Mouse (Mus musculus) left cerebral cortex, postnatal 4 days (tissue): ENCODE measurements around the gene Cbll1. TPM values are rescaled to one million over a fixed set of nuclear protein-coding genes. Genes with fewer than 3 reads are reported as not detected.

Experiments
- DNase-seq: peaks from one replicate; pipeline ENCODE4 v3.0.0-alpha.2; 2022
- intact Hi-C: fragments of 180-260 bp; cut with DNase I; formaldehyde crosslinking; loops from one replicate; pipeline ENCODE4 v1.15.1; 2025
- total RNA-seq, 2 experiments: library from RNA; stranded (reverse); gene quantifications; 2 replicates each; pipeline ENCODE4 v1.2.3; 2021

Gene Cbll1
- 10 to 100 TPM; 31.0 to 31.2 TPM for total RNA-seq

DNA sequence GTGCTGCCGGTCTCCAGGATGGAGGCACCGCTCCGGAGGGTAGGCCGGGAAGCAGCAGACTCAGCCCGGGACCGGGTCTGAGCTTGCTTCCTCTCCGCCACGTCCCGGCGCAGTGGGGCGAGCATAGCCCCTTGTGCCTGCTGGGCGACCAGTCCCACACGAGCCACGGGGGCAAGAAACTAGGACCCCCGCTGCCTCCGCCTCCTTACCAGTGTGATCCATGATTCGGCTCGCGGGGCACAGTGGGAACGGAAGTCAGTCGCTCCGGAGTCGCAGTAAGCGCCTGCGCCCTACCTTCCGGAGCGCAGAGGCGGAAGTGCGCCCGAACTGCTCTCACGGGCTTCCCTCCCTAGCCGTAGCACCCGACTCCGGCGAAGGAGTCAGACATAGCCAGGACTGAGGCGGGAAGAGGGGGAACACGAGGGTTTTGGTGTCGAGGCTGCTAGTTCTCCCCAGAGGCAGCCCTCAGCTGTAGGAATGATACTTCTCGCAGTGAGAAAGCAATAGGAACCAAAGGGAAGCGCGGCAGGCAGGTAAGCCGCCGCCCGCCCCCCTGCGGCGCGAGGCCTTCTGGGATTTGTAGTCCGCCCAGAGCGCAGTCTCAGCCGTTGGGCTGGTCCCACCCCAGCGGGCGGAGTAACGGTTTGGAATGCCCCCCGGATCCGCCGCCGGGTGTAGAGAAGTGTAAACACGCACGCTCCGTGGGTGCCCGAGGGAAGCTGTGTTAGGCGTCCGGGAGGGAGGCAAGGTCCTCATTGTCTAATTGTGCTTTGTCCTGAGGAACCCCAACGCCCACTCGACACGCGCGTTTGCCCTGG lies at the start of gene Cbll1:
Cbll1 (minus strand) TSS at position 303 of the 818 bp plus-strand sequence.
- peak; percentile 95 for DNase-seq
- intact Hi-C loops: loop anchor here (10.0 kb wide), 3 partner anchors 125 to 215 kb away; partner anchors contain the start of genes Cog5, Dus4l and Gpr22

DNA sequence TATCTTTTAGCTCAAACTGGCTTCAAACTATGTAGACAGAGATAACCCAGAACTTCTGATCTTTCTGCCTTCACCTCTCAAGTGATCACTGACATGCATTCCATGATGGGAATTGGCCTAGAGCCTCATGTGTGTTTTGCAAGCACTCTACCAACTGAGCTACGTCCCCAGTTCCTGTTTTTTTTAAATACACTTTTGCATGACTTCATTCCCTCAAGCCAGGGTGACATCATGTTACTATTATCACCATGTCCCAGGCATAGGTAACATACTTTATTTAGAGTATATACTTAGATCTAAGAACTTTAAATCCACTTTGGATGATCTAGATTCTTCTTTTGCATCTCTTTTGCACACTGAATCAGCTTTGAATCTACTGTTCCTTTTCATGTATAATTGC lies 46.6 kb upstream of the Cbll1 start:
- intact Hi-C loops: no loop called here
- no peak for DNase-seq

DNA sequence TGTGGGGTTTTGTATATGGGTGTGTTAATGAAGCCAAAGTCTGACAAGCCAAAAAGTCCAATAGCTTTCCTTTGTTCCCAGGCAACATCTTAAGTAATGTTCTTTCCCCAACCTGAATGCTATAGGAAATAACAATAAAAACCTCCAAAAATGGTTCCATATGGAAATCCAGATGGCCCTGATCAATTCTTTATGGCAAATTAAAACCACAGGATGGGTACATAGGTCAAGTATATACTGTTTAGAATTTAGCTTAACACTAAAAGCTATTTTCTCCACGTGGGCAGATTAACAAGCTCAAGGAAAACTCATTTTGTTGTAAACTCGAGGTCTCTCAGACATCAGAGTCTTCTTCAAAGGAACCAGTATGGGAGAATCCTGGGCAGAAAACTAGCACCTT lies 45.8 kb upstream of the Cbll1 start:
- intact Hi-C loops: no loop called here
- no peak for DNase-seq

DNA sequence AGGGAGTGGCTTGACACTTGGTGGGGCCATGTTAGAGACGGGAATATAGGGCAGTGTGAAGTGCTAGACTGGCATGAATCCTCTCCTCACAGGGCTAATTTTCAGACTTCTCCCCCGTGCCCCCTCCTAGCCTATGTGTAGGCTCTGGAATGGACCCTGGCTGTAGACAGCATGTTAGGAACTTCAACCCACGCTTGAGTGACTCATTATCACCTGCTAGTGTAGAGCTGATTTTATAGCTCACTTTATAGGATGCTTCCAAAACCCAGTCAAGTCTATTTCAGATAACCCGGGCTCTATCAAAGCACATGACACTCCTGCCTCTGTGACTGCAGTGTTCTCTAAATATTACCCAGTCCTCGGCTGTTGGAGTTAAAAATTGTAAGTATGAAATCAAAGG lies 42.1 kb upstream of the Cbll1 start:
- intact Hi-C loops: no loop called here
- DNase-seq: no peak

DNA sequence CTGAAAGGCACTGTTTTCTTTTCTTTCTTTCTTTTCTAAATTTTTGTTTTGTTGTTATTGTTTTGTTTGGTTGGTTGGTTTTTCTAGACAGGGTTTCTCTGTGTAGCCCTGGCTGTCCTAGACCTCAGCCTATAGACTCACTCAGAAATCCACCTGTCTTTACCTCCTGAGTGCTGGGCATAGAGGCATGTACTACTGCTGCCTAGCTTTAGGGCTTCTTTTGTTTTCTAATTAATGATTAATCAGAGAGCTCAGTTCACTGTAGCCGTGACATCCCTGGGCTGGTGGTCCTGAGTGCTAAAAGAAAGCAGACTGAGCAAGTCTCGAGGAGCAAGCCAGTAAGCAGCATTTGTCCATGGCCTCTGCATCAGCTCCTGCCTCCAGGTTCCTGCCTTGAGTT lies 40.4 kb upstream of the Cbll1 start:
- DNase-seq: no peak
- intact Hi-C loops: no loop called here

DNA sequence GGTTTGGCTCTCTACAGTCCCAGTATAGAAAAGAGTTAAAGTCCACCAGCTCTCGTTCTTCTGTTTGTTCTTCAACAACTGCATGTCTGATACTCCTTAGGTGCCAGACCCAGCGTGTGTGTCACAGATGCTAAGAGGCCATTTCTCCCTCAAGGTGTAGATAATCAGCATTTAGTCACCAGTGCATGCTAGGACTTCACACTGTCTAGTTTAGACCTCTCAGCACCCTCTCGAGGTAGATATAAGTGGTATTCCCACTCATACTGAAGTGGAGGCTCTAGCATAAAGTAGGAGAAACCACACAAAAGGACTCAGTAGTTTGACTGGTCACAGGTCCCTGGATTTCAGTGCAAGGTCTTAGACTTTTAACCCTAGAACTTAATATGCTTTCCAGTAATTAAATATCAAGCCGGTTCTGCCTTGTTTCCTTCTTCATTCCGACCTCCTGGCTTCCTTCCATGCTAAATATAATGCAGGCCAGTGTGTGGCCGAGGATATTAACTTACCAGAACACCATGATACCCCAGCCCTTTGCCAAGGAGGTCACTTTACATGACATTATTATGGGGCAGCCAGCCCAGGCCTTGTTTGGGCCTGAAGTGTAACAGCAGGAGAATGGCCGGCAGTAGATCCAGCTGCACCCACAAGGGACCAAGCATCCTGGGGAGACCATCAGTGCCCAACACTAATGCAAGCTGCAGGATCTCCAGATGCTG lies 38.3 kb upstream of the Cbll1 start:
- no peak for DNase-seq
- intact Hi-C loops: no loop called here

DNA sequence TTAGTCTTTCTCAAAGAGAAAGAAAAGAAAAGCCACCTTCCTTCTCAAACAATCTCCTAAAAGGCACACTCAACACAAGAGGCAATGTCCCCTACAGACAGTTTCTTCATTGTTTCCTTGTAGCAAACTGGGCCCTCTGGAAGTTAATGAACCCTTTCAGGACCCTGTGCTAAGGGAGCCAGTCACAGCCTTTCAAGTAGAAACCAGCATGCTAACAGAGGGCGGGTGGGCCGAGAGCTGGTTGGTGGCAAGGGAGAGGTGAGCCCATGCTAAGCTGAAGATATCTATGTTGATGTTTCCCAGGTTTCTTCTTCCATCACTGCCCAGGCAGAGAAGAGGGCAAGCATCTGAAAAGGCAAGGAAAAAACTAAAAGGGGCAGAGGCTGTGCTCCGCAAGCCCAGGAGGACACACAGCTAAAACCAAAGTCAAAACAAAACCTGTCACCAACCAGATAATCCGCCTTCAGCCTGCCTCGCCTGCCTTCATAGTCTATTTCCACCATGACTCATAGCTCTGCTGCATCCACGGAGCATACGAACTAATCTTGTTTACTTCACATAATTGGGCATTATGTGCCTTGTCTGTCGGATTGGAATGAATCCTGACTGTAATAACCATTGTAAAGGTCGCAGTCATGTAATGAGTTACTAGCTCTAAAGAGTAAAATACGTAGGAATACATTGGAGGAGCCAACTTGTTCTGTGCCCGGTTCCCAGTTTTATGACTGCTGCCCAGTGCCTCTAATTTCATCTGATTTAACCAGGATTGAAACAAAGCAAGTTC lies 34.8 kb upstream of the Cbll1 start:
- intact Hi-C loops: no loop called here
- no peak for DNase-seq

DNA sequence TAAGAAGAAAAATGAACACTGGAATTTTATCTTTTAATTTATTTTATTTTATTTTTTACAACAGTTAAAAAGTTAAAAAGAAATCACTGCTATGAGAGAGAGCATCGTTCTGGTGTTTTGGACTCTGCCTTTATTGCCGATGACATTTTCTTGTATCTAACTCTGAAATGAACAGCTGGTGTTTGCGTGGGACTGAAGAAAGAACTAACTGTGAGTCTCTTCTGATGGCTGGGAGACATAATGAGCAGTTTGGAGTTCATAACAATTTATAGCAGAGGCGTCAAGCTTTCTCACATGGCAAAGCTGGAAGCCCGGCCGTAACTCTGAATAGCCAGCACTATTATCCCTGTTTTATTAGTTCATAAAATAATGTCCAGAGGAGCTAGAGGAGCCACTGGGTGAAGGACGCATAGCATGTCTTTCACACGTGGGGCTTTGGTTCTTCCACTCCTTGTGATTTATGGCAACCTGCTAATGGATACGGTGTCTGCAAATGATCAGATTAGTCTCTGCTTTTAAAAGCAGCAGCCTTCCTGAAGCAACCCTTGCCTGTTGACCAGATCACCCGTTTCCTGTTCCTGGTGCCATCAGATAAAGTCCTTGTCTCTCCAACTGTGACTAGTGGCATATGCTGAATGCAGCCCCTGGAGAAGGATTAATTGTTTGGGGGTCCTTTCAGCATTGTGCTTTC lies 33.9 kb upstream of the Cbll1 start:
- intact Hi-C loops: no loop called here

DNA sequence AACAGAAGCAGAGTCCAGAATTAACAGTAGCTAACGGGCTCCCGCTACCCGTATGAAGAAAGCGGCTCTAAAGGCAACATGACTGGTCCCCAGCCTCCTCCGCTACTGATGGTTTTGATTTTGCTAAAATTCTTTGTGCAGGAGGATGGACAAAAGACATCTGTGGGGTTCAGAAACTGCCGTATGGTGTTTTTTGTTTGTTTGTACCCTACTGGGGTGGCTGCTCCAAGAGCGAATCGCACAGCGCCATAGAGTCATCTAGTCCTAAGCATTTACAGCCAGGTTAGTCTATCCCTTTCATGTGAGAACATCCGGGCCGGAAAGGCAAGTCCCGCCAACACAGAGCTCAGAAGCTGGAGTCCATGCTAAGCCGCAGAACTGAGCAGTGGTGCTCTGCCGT lies 32.6 kb upstream of the Cbll1 start:
- no peak for DNase-seq
- intact Hi-C loops: no loop called here

More for the DNA sequence above, 33.9 kb upstream of the Cbll1 start:
- DNase-seq: no peak

DNA sequence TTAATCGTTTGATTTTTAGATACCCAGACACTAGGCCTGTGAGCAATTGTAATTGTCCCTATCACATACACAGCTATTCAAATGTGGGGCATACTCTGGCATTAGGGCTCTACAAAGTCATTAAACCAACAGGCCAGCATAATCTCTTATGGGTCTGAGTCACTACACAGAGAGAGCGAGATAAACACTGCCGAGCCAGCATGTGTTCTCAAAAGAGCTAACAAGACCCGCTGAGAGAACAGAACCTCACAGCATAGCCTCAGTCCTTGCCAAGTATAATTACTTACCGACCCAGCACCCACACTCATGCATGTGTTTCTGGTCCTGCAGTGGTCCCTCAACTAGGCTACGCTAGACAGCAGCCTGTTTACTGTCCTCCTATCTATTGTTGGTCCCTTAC lies 28.0 kb upstream of the Cbll1 start:
- DNase-seq: no peak
- intact Hi-C loops: no loop called here

DNA sequence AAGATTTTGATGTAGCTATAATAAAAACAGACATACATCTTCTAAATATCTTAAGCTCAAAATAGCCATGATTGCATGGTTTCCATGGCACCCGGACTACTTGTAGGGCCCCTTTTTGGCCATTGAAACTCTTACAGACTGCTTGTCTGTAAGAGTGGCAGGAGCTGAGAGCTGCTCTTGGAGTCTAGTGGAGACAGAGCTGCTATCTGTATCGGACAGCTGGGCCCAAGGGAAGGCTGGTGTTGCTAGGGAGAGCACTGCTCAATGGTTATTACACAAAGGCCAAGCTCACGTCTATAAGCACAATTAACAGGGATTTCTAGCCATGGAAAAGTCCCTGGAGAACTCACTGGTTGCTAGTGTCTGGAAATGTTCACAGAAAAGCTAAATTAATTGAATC lies 22.0 kb upstream of the Cbll1 start:
- intact Hi-C loops: no loop called here
- DNase-seq: no peak

DNA sequence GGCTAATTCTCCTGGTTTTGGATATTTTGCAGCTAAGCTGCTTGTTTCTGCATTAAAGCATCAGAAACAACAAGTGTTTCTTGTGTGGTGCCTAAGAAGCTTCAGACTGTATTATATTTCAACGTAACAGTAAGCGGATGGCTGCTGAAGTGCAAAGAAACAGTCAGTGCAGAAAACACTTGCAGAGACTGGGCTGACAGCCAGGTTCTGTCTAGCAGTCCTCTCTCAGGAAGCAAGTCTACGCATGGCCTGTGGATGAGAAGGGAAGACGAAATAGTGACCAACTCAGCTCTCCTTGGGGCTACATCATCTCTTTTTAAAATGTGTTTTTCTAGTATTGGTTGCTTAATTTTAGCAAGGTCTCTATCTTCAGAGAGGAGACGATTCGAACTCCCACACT lies 20.7 kb upstream of the Cbll1 start:
- intact Hi-C loops: no loop called here
- DNase-seq: peak; percentile 60

DNA sequence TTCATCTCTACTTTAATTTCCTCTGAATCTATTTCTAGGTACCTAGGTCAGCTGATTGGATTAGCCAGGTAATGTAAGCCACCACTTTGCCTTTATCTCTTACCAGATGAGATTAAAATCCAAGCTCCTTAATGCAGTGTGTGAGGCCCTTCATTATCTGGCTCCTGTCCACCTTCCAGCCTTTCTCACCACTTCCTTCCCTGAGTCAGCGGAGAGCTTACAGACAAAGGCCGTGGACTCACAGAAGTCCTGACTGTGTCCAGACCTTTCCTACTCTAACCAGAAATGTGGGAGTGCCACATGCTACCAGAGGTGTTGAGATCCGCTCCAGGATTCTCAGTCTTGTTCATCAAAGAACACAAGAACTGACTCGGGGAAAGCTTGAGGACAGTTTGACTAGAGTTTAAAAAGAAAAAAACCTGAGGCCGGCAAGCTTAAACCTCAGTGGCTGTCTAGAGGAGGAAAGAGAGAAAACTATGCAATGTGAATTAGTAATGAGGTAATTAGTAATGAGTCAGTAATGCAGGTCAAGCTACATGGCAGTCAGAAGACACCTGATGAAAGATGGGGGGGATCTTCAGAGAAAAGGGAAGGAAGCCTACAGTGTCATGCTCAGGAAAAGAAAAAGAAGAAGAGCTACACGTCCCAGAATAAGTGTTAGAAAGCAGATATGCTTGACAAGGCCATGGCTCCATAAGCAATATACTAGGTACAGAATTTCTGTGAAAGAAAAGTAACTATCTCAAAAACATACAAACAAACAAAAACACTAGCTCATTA lies 14.5 kb upstream of the Cbll1 start:
- intact Hi-C loops: no loop called here
- DNase-seq: no peak

DNA sequence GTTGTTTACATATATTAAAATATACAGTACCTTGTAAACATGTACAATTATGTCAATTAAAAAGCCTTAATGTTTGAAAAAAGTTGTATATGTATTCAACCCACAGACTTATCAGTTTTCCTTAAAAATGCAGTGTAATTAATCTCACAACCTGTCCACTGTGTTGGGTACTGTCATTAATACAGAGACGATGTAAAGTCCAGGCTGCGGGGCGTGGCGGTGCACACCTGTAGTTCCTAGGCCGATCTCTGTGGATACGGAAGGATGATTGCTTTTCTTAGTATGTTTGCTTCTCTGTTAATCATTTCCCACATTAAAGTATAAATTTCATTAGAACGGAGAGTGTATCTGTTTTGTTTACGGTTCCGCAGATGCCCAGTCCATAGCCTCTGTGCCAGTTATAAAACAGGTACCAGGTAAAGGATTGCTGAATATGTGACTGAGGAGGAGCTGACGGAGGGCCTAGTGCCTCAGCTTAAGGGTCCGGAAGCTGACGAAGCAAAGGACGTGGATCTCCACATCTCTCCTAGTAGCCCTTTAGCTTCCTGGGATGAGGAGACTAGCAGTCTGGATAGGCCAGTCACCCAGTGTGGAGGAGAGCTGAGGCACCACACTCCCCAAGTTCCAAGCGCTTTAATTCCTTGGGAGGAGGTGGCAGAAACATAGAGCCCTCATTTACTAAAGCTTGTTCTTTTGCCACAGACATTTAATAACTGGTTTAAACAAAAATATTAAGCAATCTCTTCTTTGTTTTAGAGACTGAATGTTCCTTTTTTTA lies 13.4 kb upstream of the Cbll1 start:
- intact Hi-C loops: no loop called here

DNA sequence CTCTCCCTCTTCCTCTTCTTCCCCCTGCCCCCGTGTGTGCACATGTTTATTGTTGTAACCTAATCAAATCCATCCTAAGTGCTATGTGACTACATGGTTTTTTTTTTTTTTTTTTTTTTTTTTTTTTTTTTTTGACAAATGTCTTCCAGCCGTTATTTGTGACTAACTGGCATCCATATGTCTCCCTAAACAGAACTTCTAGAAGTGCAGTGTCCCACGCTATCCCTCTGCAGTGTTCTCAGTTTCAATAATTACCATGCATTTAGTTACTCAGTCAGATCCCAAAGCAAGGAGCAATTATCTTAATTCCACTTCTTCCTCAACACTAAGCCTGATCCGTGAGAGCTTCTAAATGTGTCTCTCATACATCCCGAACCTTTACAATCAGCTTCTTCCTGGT lies 11.8 kb upstream of the Cbll1 start:
- no peak for DNase-seq
- intact Hi-C loops: no loop called here

More for the DNA sequence above, 13.4 kb upstream of the Cbll1 start:
- DNase-seq: no peak

DNA sequence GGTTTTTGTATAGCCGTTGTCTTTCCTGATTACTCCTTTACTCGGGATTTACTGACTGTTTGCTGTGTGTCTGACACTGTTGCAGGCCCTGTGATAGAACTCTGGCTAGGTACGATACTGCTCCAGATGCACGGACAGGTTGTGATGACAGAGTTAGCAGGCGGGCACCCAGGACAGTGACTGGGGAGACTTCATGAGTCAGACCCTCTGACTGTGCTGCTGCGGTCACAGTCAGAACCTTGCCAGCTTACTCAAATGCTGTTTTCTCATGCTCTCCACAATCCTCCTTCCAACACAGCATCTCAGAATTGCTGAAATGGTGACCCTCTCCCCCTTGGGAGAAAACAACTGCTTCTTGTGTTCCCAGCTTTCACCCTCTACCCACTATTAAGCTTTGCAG lies 9.1 kb upstream of the Cbll1 start:
- DNase-seq: no peak
- intact Hi-C loops: loop anchor here (2.0 to 10.0 kb wide), 4 partner anchors 134 to 420 kb away; partner anchors contain the start of genes Cog5, Dus4l and Gpr22

DNA sequence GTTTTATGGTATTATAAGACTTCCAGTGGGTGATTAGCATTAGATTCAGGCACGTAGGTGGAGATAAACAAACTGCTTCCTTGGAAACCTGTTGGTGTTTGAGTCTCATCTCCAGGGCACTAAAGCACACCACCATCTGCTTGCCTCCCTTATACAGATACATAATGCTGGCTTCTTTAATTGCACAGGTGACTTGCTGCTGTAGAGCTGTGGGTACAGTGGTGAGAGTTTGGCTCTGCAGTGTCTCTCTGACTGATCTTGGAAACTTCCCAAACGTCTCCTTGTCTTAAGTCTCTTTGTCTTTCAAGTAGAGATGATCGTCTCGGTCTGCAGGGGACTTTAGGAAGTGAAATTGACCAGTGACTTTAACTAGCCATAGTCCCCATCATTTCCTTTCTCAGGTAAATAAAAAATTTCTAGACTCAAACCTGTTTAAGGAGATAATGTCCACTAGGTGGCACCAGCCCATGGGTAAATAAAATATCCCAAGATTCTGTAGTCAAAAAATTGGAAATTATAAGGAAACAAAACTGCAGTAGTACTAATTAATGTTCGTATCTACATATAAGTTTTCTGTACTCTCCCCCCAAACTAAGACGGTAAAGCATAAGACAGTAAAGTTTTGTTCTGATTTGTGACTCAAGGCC lies 8.4 kb upstream of the Cbll1 start:
- intact Hi-C loops: loop anchor here (2.0 to 10.0 kb wide), 4 partner anchors 133 to 421 kb away; partner anchors contain the start of genes Cog5, Dus4l and Gpr22
- peak; percentile 18 for DNase-seq

DNA sequence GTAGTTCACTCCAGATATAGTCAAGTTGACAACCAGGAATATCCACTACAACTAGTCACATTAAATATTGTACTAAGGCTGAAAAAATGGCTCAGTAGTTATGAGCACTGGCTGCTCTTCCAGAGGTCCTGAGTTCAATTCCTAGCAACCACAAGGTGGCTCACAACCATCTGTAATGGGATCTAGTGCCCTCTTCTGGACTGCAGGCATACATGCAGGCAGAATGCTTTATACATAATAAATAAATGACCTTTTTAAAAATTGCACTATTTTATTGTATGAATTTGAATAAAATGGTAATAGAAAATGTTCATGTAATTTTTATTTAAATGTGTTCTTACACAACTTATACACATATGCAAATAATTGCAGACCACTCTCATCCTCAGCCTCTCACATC lies 3.8 kb upstream of the Cbll1 start:
- intact Hi-C loops: loop anchor here (10.0 kb wide), 3 partner anchors 128 to 212 kb away; partner anchors contain the start of genes Cog5, Dus4l and Gpr22
- no peak for DNase-seq
